Mouse (Mus musculus) bone marrow macrophage, adult 2 months (primary cell): Measurements from ENCODE around the gene Heg1.

Experiments
- CTCF ChIP-seq: IDR thresholded peaks from 2 replicates; pipeline ENCODE4 v1.5.1; 2012; ENCODE audit warnings: low read depth, mild to moderate bottlenecking, low read length, moderate library complexity
- POLR2A ChIP-seq: IDR thresholded peaks from 2 replicates; pipeline ENCODE4 v1.6.1; 2012; ENCODE audit warnings: mild to moderate bottlenecking, low read depth, low read length, borderline replicate concordance

- TF ChIP-seq POLR2A (no peak), CTCF (no peak)
Observed at GRCm38 (mm10) chr16:33732237-33732749, 48.1 kb downstream of the Heg1 start.
